Mouse (Mus musculus) left cerebral cortex, postnatal 4 days (tissue): Measurements from ENCODE around the gene Gm11060. TPM values are rescaled to one million over a fixed set of nuclear protein-coding genes. Genes with fewer than 3 reads are reported as not detected.

Source experiments
- DNase-seq: peaks from one replicate; pipeline ENCODE4 v3.0.0-alpha.2; 2022
- intact Hi-C: fragments of 180-260 bp; cut with DNase I; formaldehyde crosslinking; loops from one replicate; pipeline ENCODE4 v1.15.1; 2025
- total RNA-seq, 2 experiments: library from RNA; stranded (reverse); gene quantifications; 2 replicates each; pipeline ENCODE4 v1.2.3; 2021

Gm11060 gene
- total RNA-seq, 2 experiments from 2014 or later, result not detected

DNA sequence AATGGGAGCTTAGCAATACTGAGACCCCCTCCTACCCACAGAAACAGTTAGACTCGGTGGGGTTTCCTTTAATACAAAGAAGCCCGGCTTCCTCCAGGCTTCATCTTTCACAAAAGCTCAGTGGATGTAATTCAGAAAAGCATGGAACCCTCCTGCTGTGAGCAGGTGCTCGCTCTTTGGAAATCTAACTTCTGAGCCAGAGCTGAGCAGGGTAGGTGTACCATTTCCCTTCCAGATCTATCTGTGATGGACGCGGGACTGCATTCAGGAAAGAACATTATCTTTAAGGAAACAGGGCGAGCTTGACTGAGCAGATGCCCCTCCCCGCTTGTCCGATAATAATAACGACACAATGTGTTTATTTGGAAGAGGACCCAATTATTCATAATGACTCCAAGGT lies 22.3 kb downstream of the Gm11060 start:
- intact Hi-C loops, result no loop called here
- DNase-seq, result no peak

DNA sequence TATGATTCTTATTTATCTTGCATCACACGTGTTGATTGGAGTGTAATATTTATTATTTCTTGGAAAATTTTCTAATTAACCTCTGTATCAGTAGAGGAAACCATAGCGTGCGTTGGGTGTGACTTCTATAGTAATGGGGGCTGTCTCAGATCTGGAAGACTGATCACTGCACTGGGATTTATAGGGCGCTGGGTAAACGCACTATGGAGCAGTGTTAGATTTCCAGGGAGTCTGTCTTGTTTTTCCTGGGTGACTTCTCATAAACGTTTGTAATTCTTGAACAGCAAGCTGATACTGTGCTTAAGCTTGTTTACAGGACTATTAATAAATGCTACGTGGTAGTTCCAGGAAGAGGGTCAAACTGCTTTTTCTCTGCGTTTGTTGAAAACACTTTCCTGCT lies 25.9 kb downstream of the Gm11060 start:
- DNase-seq, result no peak
- intact Hi-C loops, result no loop called here

DNA sequence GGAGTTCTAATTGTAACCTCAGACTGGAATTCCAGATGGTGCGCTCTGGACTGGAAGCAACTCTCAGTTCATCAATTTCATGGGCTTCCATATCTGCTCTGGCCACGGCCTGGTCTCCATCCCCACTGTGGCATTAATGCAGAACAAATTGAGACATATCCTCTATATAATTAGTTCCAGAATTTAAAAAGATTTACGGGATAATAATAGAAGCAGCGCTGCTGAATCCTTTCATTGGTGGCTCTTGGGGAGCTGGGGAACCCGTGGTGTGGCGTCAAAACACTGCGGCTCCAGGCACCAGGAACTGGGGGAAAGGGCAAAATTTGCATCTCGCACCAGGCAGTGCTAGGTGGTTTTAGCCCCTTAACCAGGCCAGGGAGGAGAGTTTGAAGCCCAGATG lies 30.4 kb downstream of the Gm11060 start:
- no peak for DNase-seq
- intact Hi-C loops, result loop anchor here (10.0 kb wide), 1 partner anchor 543 kb away; the partner anchor contains the start of gene Pax6

DNA sequence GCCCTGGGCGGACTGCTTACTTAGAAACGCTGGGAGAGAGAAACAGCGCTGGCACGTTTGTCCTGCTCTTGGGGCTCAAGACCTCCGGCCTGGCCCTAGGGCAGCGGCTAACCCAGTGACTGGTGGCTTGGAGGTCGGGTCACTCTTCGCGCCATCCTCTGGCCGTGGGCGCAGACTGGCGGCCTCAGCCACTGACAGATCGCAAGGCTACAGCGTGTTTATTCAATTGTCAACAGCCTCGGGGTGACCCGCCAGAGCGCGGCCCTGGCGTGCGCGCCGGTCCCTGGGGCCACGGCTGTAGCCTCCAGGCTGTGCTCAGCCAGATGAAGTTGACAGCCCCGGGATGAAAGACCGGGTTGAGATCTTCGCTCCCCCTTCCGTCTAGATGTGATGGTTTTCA lies 31.1 kb downstream of the Gm11060 start:
- intact Hi-C loops, result loop anchor here (10.0 kb wide), 1 partner anchor 542 kb away; the partner anchor contains the start of gene Pax6
- DNase-seq, result no peak

DNA sequence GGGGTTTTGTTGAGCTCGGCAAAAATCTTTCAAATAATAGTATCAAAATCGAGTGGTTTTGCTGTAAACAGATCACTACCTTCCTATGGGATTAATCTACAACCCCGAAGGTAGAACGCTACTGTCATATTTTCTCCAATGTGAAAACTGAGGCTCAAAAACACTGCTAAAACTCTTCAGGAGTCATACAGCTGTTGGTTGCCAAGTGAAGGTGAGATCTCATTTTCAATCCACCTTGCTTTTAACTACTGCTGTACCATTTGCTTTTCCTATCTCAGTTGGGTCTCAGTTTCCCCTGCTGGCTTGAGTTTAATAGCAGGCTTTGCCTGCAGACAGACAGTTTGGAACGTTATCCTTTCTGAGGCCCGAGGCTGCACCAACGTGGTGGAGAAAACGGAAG lies 31.6 kb downstream of the Gm11060 start:
- intact Hi-C loops, result loop anchor here (10.0 kb wide), 1 partner anchor 541 kb away; the partner anchor contains the start of gene Pax6
- no peak for DNase-seq

DNA sequence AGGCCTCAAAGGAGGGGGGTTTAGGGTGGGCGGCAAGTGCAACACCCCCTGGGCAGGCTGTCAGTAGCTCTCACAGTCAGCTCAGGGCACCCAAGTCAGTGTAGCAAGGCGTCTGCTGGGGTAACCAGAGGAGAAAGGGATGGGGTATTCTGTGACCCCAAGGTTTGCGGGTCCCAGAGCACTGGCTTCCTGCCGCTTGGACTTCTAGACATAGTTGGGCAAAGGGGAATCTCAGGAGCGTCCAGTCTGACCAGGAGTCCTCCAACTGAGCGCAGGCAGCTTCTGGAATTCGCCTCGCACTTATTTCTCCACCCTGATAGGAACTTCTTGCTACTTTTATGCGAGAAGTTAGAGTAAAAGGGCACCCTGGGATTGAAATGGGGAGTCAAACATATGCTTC lies 32.1 kb downstream of the Gm11060 start:
- DNase-seq, result no peak
- intact Hi-C loops, result loop anchor here (10.0 kb wide), 1 partner anchor 541 kb away; the partner anchor contains the start of gene Pax6

DNA sequence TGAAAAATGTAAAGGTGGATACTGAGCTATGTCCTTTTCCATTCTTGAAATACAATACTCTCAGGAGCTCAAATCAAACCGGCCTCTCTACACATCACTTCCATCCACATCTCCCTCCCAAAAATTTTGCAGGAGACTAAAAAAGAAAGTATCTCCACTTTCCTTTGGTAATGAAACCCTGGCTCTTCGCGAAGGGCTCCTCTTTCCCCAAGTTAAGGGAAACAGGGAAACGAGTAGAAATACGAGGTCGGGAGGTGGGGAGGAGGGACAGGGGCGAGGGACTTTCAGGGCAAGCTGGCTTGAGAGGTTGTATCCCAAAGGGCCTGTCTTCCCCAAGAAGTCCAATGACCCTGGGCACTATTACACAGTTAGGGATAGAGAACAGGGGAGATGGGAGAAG lies 32.6 kb downstream of the Gm11060 start:
- intact Hi-C loops, result loop anchor here (10.0 kb wide), 1 partner anchor 540 kb away; the partner anchor contains the start of gene Pax6
- DNase-seq, result no peak

DNA sequence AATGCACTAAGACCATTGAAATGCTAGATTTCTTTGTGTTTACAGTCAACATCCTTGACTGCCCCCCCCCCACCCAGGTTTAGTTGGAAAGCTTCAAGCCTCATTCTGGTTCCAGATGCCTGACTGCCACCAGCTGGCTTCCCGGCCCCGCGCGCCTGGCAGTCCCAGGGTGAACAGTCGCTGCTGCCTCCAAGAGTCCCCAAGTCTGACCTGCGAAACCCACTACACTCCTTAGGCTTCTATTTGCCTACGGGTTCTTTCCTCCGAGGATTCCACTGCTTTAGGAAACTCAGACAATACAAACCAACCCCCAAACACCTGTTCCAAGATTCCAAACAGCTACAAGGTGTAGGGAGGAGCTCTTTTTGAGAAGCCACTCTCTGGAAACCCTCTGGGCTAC lies 33.4 kb downstream of the Gm11060 start:
- intact Hi-C loops, result loop anchor here (10.0 kb wide), 1 partner anchor 540 kb away; the partner anchor contains the start of gene Pax6
- no peak for DNase-seq

DNA sequence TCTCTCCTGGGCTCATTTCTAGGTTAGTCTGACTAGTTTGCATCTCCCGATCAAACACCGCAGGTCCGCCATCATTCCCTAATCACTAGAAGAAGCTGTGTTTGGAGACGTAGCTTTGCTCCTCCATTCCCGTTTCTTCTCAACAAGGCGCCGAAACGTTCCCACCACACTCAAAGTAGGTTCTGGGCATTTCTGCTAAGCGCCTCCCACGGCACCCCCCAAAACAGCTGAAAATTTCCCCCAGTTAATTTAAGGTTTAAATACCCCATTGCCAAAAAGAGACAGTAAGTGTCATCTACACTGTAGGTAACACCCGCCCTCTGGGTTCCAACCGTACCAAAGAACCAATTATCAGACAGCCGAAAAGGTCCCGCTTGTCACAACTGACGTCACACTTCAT lies 33.8 kb downstream of the Gm11060 start:
- DNase-seq, result no peak
- intact Hi-C loops, result loop anchor here (10.0 kb wide), 1 partner anchor 539 kb away; the partner anchor contains the start of gene Pax6

DNA sequence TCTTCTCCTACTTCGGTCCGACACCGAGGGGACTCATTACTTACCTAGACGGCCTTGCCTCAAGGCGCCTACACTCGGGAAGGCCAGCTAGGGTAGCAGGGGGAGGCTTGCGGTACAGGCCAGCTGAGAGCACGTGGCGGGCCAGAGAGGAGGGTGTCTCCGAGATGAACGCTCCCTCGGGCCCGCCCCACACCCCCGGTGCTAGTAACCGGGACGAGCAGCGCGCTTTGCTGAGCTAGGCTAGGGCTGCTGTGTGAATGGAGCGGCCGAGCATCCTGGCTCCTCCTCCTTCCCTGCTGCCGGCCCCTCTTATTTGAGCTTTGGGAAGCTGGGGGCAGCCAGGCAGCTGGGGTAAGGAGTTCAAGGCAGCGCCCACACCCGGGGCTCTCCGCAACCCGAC lies 34.5 kb downstream of the Gm11060 start, which contains the start of gene Wt1:
Wt1 (plus strand) TSS at position 251 of the 400 bp plus-strand sequence.
- intact Hi-C loops, result loop anchor here (10.0 kb wide), 1 partner anchor 539 kb away; the partner anchor contains the start of gene Pax6
- no peak for DNase-seq

DNA sequence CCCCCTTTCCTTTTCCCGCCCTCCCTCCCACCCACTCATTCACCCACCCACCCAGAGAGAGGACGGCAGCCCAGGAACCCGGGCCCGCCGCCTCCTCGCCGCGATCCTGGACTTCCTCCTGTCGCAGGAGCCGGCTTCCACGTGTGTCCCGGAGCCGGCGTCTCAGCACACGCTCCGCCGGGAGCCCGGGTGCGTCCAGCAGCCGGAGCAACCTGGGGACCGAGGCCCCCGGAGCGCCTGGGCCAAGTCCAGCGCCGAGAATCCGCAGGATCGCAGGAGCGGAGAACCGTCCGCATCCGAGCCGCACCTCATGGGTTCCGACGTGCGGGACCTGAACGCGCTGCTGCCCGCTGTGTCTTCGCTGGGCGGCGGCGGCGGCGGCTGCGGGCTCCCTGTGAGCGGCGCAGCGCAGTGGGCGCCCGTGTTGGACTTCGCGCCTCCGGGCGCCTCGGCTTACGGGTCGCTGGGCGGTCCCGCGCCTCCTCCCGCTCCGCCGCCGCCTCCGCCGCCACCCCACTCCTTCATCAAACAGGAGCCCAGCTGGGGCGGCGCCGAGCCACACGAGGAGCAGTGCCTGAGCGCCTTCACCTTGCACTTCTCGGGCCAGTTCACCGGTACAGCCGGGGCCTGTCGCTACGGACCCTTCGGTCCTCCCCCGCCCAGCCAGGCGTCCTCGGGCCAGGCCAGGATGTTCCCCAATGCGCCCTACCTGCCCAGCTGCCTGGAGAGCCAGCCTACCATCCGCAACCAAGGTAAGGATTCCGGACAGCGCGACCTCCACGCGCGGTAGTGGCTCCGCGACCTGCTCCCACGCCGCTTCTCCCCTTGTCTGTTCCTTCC lies 35.1 kb downstream of the Gm11060 start:
- intact Hi-C loops, result loop anchor here (10.0 kb wide), 1 partner anchor 538 kb away; the partner anchor contains the start of gene Pax6
- no peak for DNase-seq

DNA sequence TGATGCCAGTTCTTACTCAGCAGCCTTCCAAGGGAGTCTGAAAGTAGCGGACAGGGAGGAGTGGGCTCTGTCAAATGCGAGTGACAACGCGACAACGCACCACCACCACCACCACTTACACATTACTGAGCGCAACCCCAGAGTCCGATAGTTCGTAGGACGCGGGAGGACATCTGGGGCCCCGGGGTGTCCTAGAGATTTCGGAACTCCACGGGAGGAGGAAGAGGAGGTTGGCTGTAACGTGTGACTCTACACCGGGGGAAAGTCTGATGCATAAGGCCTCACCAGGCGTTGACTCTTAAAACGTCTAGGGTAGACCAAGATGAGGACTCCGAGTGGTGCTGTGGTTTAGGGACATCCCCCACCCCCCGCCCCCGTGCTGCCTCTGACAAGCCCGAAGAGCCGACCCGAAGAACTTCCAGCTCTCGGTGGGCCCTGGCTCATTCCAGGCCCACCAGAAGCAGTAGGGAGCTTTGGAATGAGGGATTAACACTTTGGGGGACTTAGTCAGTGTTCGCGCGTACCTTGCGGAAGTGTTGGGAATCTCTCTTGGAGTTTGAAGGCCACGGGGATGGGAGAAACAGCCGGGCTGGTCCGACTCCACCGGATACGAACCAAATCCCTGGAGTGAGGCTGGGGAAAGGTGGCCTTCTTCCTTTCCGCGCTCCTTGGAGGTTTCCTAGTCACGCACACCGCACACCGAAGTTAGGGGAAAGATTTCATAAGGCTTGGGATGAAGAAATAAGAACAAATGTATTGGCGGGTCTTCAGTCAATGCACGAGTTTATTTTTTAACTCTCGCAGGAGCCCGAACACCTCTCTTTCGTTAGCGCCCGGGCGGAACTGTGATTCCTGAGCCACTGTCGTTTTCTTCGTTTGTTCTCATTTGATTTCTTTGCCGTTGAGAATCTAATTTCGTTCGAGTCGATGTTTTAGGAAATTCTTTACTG lies 36.0 kb downstream of the Gm11060 start:
- DNase-seq, result no peak
- intact Hi-C loops, result loop anchor here (10.0 kb wide), 1 partner anchor 537 kb away; the partner anchor contains the start of gene Pax6

DNA sequence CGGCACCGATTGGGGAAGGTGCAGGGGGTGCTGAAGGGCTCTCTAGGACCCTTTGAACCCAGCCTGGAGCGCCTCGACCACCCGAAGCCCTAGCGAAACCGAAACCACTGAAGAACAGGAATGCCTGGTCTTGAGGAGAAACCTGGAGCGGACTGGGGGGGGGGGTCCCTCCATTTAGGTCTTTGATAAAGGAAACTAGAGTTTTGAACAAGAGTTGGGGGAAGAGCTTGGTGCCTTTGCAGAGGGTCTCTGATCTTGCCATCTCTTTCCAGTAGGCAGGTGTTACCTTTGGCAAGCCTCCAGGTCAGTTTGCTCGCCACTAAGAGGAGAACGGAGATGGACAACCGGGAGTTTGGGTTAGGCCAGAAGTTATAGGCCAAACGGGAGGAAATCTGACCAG lies 36.7 kb downstream of the Gm11060 start:
- intact Hi-C loops, result loop anchor here (10.0 kb wide), 1 partner anchor 536 kb away; the partner anchor contains the start of gene Pax6
- DNase-seq, result no peak

DNA sequence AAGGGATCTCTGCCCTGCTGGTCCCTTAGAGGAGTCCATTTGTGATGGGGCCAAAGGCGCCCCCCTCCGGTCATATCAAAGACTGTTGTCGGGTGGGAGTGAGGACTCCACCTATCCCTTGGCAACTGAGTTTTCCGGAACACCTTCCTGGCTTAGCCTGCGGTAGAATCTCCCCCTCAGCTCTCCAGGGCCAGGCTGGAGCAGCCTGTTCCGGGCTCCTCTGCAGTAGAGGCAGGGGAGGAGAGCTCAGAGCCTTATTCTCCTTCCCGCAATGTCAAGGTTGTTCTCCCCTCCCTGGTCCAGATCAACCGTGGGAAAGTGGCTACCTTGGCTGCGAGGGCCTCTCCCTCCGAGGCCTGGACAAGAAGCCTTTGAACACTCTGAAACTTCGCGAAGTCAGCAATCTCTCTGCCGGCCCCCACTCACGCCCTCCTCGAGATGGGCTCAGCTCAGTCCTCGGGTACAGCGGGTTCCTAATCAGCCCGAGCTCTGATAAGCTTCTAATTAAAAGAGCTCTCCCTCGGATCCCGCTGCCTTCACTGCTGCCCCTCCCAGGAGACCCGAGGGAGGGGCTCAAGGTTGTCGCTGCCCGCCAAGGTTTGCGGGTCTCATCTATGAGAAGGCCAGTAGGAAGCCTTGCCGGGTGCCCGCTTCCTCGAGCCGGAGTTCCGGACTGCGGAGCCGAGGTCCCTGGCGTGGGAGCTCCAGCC lies 38.7 kb downstream of the Gm11060 start:
- intact Hi-C loops, result no loop called here
- no peak for DNase-seq

DNA sequence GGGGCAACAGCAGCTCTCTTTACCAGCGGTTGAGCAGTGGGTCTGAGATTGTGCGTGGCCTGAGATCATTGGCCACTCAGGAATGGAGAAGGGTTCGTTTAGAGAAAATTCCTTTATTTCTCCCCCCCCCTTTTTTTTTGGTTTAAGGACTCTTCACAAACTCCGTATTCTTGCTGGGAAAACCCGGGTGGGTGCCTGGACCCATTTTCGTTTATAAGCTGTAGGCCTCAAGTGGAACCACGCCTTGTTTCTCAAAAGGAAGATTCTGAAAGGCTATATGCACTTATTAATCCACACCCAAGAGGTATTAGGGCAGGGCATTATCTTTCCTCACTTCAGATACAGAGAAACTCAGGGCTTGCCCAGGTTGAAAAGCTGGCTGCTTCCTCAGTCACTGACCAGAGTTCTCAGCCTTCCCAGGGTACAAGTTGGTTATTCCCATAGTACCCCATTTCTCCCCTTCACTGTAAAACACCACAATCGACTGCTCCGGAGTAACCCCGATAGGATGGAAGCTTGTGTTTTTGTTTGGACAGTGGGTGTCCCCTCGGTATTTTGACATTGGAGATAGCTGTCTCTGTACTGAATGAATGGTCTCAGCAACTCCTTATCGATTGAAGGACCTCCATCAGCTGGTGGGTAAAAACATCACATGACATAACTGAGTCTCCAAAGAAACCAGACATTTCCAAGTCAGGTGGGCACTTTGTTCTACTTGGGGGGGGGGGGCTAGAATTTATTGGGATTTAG lies 39.4 kb downstream of the Gm11060 start:
- intact Hi-C loops, result no loop called here
- no peak for DNase-seq

DNA sequence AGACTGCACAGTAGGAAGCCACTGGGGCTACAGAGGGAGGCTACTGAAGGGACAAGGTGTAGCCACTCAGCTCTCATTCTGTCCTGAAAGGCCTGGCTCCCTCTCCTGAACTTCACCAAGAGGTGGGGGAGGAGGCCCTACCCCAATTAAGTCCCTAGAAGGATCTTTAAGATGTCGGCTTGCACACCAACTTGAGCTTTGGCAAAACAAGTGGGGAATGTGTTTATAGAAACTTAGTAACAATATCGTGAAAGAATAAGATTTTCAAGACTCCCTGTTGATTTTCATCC lies 39.9 kb downstream of the Gm11060 start:
- DNase-seq, result no peak
- intact Hi-C loops, result no loop called here

DNA sequence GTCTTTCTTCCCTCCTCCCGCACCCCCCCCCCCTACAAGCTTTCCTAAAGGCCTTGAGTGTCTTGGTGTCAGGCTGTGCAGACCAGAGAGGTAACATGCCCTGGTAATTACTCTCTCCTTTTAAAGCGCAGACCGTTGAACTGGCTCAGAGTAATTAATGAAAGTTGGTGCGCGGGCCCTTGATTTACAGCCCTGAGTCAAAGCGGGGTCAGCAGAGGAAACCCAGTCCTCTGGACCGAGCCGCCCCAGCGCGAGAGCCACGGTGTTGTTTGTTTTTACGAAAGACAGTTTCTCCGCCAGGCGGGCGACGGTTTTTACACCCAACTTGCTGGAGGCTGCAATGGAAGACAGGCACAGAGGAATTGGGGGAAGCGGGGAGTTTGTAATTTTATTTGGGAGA lies 40.5 kb downstream of the Gm11060 start:
- intact Hi-C loops, result no loop called here
- DNase-seq, result no peak

DNA sequence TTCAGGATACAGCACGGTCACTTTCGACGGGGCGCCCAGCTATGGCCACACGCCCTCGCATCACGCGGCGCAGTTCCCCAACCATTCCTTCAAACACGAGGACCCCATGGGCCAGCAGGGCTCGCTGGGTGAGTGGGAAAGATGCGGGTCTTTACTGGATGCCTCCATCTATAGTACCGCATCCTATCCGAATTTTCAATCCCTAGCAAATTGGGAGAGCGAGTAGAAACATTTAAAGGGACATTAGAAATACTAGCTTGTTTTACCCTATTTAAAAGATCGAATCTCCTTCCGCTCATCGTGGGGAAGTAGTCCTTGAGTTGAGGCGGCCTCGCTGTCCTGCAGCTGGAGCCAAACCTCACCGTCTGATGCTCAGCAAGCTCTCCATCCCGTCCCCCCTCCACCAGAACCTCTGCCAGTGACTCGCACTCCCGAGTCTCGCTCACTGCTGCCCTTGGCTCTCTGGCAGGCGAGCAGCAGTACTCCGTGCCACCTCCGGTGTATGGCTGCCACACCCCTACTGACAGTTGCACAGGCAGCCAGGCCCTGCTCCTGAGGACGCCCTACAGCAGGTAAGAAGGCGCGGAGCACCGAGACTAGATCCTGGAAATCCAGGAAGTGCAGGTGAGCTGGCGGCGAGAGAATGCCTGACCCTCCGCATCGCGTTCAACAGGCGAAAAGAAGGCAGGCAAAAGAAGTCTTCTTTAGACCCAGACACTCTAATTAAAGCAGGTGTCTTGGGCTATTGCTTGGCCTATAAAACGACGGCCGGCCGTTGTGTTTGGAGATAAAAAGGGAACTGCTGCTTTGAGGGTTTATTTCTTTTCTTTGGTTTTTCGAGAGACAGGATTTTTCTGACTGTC lies 41.3 kb downstream of the Gm11060 start:
- intact Hi-C loops, result no loop called here
- DNase-seq, result no peak

DNA sequence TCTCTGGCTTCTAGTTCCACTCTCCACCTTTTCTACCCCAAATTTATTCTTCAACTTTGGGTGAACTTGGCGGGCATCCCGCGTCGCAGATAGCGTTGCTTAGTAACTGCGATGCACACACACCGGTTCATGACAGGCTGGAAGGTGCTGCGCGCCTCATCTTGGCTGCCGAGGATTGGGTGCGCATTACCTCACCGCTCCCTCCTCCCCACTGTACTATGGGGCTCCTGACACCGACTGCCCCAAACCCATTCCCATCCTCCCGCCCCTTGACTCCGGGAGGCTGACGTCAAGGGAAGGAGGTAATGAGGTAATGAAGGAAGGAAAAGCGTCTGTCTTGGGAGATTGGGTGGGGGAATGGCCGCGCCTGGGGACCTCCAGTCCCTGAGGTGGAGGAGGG lies 42.5 kb downstream of the Gm11060 start:
- no peak for DNase-seq

More for the DNA sequence above, 42.5 kb downstream of the Gm11060 start:
- intact Hi-C loops, result no loop called here
